18 mouse cellular contexts compared by ENCODE assay signal in the genomic region with DNA sequence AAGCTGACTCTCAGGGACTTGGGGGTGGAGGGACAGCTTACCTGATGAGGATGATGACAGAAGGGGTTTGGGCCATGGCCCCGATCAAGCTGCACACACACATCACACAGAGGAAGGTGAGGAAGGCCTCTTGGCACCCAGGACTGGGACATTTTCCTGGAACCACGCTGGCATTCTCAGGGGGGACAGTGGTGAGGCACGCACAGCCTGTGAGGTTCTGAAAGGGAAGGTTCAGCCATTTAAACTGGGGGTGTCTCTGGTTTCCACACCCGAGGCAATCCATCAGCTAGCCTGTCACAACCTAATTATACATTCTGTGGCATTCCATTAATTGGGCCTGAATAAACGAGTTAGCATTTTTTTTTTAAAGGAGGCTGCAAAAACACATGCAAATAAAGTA.
DNase-seq lines count a peak whose midpoint lies in the region; ATAC-seq lines count a peak whose summit lies in the region.
"Had no signal": no experiment of that assay in that cellular context is flagged by ENCODE, and none has a peak within 500 bp of the region (broad histone marks: within the 10 kb centered on the region; RNA-seq: fewer than 3 reads in every experiment).

No protein-coding gene starts in this region.

- H3K4me2 ChIP-seq in forebrain, embryonic 15.5 days (replicated peaks): peak overlapping the region; percentile 33; the same call in 1 of the 2 replicates
- H3K4me2 ChIP-seq in hindbrain, embryonic 16.5 days (ENCODE audit: low read length): no peak overlapping the region
- H3K4me2 ChIP-seq in neural tube, embryonic 15.5 days: no peak overlapping the region
- H3K4me2 ChIP-seq: heart, embryonic 15.5 days; limb, embryonic 15.5 days had no signal

- 21% methylated on average over 5 of the region's 5 CpGs for WGBS in forebrain, embryonic 15.5 days
- WGBS in hindbrain, embryonic 16.5 days: 36% methylated on average over 5 of the region's 5 CpGs
- 47% methylated on average over 5 of the region's 5 CpGs for WGBS in neural tube, embryonic 15.5 days

- H3K4me1 ChIP-seq in forebrain, embryonic 15.5 days: peaks cover 19% of the 10 kb centered on the region
- peaks cover 12% of the 10 kb centered on the region for H3K4me1 ChIP-seq in hindbrain, embryonic 16.5 days (ENCODE audit: control insufficient read depth, insufficient read depth, low read depth, low read length)
- peaks cover 25% of the 10 kb centered on the region for H3K4me1 ChIP-seq in neural tube, embryonic 15.5 days
- H3K4me1 ChIP-seq: heart, embryonic 15.5 days had no signal

- no peaks in the 10 kb centered on the region for H3K36me3 ChIP-seq in forebrain, embryonic 15.5 days
- no peaks in the 10 kb centered on the region for H3K36me3 ChIP-seq in hindbrain, embryonic 16.5 days (ENCODE audit: control insufficient read depth, insufficient read depth, low read length)
- H3K36me3 ChIP-seq in neural tube, embryonic 15.5 days: no peaks in the 10 kb centered on the region
- H3K36me3 ChIP-seq: heart, embryonic 15.5 days; limb, embryonic 15.5 days had no signal

- no peak overlapping the region for H3K4me3 ChIP-seq in forebrain, embryonic 15.5 days
- no peak overlapping the region for H3K4me3 ChIP-seq in hindbrain, embryonic 16.5 days (ENCODE audit: low read length)
- no peak overlapping the region for H3K4me3 ChIP-seq in neural tube, embryonic 15.5 days (replicated peaks)
- H3K4me3 ChIP-seq: heart, embryonic 15.5 days; limb, embryonic 15.5 days had no signal

- peak; percentile 74 for ATAC-seq in forebrain, embryonic 15.5 days (replicated peaks)
- ATAC-seq in hindbrain, embryonic 16.5 days: 0 out of 2 replicates have a peak, but pooled peaks have one; percentile 37
- no peak; the same call in 1 of the 2 replicates for ATAC-seq in neural tube, embryonic 15.5 days (ENCODE audit: low FRiP score)
- ATAC-seq: intestine, embryonic 16.5 days had no signal

- peak; percentile 31 for DNase-seq in retina, postnatal 1 day
- DNase-seq in retina, embryonic 14.5 days (ENCODE audit: low spot score): no peak
- no peak for DNase-seq in adrenal gland, postnatal 10 days
- DNase-seq in left cerebral cortex, adult 9 months (ENCODE audit: low spot score in 2 of 2): no peak
- DNase-seq in layer of hippocampus, postnatal 10 days (ENCODE audit: low spot score in 2 of 2): no peak
- DNase-seq: cerebellum, adult 8-10 months; gastrocnemius, postnatal 10 days; heart, adult 18-20 months; heart, postnatal 4 days; lung, postnatal 10 days; thymus, postnatal 25 days had no signal

- H3K27ac ChIP-seq in forebrain, embryonic 15.5 days (replicated peaks): peak overlapping the region; percentile 78
- H3K27ac ChIP-seq in hindbrain, embryonic 16.5 days (ENCODE audit: low read depth, low read length): peak overlapping the region; percentile 36; the same call in 1 of the 2 replicates
- peak overlapping the region; percentile 77 for H3K27ac ChIP-seq in neural tube, embryonic 15.5 days (replicated peaks)
- H3K27ac ChIP-seq: heart, embryonic 15.5 days; kidney, postnatal 0 days; limb, embryonic 15.5 days had no signal

- no peak overlapping the region for H3K9ac ChIP-seq in forebrain, embryonic 15.5 days (replicated peaks)
- no peak overlapping the region for H3K9ac ChIP-seq in hindbrain, embryonic 16.5 days (ENCODE audit: low read depth, low read length)
- no peak overlapping the region for H3K9ac ChIP-seq in neural tube, embryonic 15.5 days (replicated peaks)
- H3K9ac ChIP-seq: heart, embryonic 15.5 days; limb, embryonic 15.5 days had no signal

- H3K9me3 ChIP-seq in forebrain, embryonic 15.5 days: no peaks in the 10 kb centered on the region
- H3K9me3 ChIP-seq in hindbrain, embryonic 16.5 days (ENCODE audit: control insufficient read depth, low read length): no peaks in the 10 kb centered on the region
- H3K9me3 ChIP-seq in neural tube, embryonic 15.5 days (replicated peaks): no peaks in the 10 kb centered on the region
- H3K9me3 ChIP-seq: heart, embryonic 15.5 days; limb, embryonic 15.5 days had no signal

- no peaks in the 10 kb centered on the region for H3K27me3 ChIP-seq in forebrain, embryonic 15.5 days
- H3K27me3 ChIP-seq in hindbrain, embryonic 16.5 days (replicated peaks; ENCODE audit: control insufficient read depth, insufficient read depth, low read length): no peaks in the 10 kb centered on the region
- no peaks in the 10 kb centered on the region for H3K27me3 ChIP-seq in neural tube, embryonic 15.5 days (replicated peaks)
- H3K27me3 ChIP-seq: heart, embryonic 15.5 days; limb, embryonic 15.5 days had no signal
